Mouse (Mus musculus): ENCODE results near the gene Scn4b.

Scn4b gene

DNA sequence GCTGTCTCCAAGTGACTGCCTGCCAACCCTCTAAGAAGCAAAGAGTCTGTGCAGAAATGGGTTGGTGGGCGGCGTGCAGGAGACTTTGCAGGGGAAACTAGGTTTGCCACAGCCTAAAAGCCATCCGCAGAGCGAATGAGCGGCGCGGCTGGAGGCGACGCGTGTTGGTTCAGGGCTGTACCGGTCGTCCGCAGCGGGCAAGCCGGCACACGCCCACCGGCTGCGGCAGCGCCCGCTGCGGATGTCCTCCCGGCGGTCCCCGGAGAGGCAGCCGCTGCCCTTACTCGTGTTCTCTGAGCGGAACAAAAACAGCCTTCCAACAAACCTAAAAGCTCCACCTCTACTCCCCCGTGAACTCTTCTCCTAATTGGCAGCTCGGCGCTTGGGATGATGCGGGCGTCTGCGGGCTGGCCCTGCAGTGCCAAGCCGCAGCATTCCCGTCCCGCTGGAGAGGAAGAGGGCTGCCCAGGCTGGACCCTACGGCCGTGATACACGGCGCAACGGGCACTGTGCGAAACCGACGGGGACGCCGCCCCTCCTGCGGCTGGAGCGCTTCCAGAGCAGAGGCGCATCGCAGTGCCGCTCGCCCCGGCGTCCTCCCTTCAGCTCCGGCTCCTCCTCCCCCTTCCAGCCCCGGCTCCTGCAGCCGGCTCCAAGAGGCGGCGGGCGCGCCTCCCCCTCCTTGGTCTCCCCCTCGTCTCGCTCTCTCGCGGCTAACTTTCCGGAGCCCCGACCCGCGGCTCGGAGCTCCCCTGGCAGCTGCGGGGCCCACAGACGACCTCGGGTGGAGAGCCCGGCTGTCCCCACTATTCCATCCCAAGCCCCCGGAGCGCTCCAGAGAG, at the start of gene Scn4b:
Gene Scn4b (plus strand): TSS at position 205 of the 842 bp plus-strand sequence.
- peak; percentile 33 for DNase-seq

DNA sequence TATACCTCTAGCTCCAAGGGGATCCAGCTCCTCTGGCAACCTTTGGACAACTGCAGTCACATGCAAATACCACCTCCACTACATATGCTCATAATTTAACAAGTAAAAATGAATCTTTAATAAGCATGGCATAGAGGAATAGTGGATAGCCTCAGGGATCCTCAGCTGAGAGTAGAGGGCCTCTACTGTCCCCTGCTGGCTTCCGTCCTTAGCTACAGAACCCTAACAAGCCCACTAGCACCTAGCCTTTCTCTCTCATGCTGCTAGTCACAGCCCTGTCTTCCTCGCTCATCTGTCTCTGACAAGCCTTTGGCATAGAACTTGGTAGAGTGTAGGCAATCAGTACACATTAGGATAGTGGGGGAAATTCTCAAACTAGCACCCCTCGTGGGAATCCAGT, 47.4 kb upstream of the Scn4b start:
- no peak for DNase-seq

DNA sequence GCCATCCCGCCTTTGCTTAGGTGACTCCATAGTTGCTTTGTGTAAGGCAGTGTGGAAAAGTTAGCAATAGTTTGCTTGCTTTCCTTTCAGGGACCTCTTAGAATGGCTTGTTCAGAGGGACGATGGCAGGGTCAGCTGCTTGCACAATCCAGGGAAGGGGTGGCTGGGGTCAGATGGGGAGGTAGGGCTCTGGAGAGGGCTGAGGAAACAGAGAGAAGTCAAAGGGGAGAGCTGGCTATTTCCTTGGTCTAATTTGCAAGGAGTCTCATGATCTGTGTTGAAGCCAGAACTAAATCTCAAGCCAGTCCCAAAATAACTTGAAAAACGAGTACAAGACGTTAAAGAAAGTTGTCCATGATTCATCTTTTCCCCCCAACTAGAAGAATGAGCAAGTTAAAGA, 45.6 kb upstream of the Scn4b start:
- DNase-seq, result peak; percentile 30

DNA sequence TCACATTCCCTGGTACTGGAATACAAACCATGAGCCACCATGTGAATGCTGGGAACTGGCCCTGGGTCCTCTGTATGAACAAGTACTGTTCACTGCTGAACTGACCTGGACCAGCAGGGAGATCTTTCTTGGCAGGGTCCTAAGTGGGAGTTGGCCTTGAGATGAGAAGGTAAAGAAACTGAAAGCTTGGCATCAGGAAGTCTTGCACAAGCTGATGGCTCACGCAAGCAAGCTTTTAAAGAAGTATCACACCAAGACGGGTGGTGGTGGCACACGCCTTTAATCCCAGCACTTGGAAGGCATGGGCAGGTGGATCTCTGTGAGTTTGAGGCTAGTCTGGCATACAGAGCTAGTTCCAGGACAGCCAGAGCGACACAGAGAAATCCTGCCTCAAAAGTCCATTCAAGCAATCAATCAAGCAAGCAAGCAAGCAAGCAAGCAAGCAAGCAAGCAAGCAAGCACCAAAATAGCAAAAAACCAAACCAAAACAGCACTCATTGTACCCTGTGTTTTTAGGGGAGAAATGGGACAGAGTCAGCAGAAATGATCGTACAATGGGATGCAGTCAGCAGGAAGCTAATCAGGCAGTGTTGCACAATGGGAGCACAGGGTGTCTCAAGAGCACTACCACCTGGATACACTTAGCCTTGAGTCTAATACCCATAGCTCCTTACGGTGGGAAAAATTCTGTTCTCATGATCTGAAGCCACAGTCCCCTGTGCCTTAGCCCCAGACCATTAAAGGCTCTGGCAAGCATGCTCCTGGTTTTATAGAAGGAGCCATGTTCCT, 42.9 kb upstream of the Scn4b start:
- no peak for DNase-seq

DNA sequence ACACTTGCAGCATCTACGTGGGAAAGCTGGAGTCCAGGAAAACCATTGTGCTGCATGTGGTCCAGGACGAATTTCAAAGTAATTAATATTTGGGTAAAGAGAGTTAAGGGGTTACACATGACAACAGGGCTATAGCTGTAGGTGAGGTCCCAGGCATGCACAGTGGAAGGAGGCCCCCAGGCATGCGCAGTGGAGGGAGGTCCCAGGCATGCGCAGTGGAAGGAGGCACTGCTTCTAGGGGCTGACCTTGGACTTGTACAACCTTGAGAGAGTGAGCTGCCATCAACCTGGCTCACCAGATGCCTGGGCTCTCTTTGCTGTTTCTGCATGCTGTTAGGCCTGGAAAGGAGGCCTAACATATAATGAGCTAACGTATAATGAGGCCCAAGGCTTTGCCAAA, 40.3 kb upstream of the Scn4b start:
- no peak for DNase-seq

DNA sequence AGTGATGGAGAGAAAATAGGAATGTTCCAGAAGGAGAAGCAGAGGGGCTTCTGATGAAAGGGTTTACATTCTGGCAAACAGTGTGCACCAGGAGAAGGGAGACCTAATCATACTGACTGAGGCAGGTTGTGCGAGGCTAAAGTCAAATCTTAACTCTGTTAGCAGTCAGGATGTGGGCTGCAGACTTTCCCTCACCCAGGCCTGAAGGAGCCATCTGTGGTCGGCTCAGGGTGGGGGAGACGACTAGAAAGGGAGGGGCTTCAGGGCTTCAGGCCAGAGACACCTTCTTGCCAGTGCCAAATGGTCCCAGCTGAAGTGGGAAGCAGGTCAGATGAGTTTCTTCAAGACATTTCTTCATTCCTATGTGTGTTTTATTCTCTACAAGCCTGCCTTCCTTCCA, 39.8 kb upstream of the Scn4b start:
- no peak for DNase-seq

DNA sequence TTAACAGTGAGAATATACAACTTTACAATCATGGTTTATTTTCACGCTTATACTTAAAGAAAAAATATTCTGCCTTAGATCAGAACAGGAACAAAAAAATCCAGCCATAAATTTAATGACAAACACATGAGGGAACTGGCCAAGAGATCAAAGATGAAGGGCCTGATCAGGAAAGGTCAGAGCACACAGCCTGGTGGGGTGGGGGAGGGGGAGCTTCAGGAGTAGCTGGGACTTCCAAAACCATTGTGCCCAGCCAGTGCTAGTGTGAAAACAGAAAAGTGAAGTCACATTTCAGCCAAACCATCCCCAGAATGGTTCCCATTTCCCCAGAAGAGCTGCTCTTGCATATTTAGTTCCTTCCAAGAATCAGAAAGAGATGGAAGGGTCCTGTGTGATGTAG, 35.7 kb upstream of the Scn4b start:
- no peak for DNase-seq

DNA sequence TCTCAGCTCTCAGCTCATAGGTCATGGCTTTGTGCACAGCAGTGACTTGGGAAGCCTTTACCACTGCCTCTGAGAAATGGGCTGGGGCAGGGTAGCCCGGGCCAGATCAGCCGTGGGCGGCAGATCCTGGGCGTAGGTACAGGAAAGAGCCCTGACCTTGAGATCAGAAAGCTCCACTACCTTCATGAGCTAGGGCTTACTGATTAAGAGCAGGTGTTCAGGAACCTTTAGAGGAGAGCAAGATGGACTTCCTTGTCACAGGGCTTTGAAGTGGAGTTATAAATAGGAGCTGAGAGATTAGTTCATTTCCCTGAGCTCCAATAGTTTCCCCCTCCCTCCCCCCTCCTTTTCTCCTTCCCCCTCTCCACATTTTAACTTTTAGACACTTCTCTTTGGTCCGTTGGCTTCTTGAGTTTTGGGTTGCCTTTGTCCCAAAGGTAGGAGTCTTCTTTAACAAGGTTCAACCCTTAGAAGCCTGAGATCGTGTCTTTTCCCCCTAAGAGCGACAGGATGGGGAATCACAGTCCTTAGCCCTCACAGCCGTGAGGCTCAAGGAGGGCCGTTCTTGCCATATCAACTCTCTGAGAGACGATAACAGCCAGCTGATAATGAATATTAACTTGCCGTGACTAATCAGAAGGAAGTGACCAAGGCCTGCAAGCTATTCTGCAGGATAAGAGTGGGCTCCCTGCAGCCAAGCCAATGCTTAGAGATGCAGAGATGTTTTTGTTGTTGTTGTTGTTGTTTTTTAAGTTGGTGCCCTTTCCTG, 34.8 kb upstream of the Scn4b start:
- DNase-seq, result no peak

DNA sequence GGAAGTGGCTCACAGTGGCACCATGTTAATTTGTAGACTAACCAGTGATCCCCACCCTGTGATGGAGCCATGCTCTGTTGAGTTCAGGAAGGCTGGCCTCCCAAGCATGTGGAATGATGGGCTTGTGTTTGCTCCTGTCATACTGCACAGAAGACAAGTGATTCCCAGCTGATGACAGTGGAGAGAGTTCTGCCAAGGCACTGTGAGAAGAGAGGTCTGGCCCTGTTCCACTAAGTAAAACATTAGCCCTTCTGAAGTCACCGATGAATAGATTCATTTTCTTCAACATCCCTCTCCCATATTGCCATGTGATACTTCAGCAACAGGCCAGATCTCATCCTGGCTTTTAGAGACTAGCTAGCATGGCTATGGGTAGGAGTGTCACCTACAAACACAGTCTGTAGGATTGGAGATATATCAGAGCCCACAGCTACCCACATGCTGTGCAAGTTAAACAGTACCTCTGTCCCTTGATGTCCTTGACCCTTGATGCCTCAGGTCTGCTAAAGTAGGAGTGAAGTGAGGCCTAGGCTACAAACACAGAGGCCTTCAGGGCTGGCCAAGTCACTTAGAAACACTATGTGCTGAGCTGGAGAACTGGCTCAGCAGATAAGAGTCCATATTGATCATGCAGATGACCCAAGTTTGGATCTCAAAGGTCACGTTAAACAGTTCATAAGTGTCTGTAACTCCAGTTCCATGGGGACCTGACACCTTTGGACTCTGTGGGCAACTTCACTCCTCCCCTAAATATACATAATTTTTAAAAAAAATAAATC, 32.4 kb upstream of the Scn4b start:
- DNase-seq, result peak; percentile 68

DNA sequence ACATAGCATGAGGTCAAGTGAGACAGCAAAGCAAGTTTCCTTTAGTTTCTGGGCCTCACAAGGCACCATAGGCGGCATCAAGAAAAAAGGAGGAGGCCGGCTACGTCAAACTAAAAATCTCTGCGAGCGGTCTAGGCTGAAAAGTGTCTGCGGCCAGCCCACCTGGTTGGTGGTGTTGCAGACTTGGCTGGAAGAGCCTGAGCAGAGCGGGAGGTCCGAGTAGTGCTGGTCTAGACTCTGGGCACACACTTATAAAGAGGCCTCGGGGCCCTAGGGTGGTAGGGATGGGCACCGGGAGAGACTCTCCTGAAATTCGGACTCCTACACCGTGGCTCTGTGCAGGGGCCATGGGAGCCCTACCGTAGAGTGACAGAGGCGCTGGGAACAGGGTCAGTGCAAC, 22.5 kb upstream of the Scn4b start:
- no peak for DNase-seq

DNA sequence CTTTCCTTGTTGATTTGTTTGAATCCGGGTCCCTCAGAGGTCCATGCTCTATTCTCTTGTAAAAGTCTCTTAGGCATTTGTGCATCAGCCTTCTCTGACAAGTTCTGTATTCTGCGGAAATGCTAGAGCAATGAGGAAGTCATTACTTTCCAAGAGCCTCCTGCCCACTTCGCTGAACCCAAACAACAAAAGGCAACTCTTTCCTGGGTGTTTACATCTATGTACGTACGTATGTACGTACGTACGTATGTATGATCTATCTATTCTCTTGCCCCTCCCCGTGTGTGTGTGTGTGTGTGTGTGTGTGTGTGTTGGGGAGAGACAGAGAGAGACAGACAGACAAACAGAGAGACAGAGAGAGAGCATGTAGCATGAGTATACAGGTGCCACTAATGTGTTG, 21.4 kb upstream of the Scn4b start:
- DNase-seq, result no peak

DNA sequence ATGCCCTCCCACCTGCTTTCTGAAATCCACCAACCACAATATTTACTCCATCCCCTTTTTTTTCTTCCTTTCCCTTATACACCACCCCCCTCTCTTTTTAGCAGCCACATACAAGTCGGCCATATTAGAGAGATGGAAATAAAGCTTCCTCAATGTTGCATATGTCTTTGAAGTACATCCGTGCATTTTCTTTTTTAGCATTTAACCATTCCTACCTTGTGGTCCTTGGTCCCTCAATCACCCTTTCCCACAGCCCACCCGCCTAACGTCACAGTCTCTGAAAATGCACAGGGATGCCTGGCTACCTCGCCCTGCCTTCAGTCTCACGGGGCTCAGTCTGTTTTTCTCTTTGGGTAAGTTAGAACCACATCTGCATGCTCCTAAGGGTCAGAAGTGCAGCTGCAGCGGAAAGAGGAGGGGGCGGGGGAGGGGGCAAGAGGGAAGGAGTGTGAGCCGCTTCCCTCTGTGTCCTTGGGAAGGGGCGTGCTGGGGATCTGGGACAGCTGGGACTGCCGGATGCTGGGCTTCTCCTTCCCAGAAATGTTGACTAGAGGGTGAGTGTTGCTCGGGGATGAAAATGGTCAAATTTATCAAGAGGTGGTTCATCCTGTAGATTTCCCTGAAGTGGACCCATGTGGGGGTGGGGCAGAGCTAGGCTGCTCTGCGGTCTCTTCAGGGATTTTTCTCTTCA, 20.3 kb upstream of the Scn4b start, which contains the start of gene Scn2b:
Gene Scn2b (plus strand): TSS at position 42 of the 691 bp plus-strand sequence.
- no peak for DNase-seq

DNA sequence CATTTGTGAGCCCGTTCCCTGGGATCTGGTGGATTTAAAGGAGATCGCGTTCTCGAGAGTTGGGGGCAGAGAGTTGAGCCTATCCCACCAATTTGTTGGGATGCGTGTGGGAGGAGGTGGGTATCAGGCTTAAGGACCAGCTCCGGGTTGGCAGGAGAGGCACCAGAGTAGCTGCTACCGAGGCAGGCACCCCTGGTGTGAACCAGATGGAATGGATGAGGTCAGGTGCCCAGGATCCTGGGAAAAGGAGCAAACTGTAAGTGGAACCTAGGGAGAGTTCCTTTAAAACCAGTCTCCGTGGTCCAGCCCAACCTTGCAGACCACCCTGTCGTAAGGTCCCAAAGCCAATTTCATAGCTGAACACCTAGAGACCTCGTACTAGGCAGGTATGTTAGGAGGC, 19.6 kb upstream of the Scn4b start:
- no peak for DNase-seq

DNA sequence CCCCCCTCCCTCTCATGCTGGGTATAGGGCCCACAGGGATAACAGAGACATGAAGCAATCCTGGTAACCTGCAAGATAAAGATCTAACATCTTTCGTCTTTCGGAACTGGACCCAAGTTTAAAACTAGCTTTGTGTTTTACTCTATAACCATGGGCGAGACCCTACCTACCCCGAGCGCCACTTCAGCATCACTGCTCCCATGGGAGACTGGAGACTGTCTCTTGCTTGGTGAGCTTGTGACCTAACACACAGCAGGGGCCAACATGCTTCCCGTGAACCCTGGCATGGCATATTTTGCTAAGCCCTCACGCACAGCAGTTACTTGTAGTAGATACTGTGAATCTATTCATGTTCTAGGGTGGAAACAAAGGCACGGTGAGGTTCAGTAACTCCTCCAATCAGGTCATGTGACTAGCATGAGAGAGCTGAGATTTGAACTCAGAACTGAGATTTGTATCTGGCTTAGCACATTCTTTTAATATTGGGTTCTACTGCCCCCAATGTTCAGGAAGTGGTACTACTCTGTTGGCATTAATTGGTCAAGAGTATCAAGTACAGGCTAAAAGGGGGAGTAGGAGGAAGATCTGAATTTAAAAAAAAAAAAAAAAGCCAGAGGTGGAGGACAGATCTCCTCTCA, 18.8 kb upstream of the Scn4b start:
- DNase-seq, result no peak

DNA sequence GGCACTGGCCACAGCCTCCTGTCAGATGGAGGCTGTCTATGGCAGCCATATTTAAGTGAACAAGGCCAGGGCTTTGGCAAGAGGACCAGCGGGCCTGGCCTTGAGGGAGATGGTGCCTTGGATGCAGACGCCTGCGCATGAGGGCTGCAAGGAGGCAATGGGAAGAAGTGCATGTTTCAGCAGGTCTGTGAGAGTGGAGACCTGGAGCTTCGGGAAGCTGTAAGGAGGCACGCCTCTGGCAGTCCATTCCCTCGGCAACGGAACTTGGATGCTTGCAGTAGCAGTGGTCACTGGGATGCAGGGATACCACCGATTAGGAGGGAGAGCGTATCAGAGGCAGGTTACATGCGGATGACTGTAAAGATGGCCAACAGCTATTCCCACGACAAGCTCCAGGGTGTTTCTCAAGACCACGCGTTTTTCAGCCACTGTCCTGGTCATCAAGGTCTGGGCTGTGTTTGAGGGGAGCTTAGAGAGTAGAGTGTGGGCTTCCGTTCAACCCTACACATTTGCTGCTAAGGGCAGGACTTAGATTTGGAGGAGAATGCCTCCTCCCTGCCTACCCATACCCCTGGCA, 18.2 kb upstream of the Scn4b start:
- no peak for DNase-seq

DNA sequence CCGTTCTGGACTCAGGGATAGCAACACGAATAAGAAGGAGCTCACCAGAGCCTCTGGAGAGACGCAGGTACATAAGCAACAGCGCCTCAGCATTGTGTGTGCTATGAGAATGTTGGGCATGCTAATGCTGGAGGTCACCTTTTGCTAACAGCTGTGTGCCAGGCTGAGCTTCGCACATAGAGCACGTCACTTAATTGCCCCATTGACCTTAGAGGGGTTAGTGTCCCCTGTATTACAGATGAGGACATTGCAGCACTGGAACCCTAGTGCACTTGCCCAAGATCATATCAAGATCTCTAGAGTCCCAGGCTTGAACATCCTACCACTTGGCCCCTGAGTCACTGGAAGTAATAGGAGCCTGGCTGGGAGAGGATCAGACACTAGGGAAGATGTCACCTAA, 17.6 kb upstream of the Scn4b start:
- no peak for DNase-seq

DNA sequence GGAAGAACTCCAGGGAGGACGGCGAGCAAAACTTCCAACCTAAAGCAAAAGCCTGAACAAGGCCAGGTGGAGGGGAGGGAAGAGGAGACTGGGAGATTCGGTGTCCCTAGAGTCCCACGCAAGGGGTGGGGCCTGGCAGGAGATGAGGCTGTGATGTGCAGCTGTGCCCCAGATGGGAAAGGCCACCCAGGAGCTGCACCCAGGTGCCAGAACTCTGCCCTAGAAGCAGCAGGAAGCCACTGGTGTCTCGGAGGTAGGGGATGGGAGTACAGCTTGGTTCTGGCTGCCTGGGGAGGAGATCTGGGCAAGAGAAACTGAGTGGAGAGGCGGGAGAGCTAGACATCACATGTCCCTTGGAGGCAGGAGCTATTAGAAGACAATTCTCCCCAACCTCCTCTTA, 17.2 kb upstream of the Scn4b start:
- no peak for DNase-seq

DNA sequence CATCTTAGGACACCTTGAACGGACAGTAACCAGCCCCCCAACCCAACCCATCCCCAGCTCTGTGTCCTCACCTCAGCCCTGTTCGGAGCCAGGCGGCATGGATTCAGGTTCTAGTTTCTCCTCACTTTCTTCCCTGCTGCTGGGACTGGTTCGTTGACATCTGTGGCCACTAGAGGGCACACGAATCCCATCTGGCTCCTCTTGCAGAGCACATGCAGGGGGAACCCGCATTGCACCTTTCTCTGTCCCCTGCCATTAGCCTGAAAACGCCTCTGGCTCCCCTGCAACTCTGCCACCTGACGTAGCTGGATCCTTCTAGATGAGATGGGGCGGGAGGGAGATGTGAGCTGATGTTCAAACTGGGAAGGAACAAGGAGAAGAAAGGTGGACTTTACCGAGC, 16.4 kb upstream of the Scn4b start:
- DNase-seq, result peak; percentile 62

DNA sequence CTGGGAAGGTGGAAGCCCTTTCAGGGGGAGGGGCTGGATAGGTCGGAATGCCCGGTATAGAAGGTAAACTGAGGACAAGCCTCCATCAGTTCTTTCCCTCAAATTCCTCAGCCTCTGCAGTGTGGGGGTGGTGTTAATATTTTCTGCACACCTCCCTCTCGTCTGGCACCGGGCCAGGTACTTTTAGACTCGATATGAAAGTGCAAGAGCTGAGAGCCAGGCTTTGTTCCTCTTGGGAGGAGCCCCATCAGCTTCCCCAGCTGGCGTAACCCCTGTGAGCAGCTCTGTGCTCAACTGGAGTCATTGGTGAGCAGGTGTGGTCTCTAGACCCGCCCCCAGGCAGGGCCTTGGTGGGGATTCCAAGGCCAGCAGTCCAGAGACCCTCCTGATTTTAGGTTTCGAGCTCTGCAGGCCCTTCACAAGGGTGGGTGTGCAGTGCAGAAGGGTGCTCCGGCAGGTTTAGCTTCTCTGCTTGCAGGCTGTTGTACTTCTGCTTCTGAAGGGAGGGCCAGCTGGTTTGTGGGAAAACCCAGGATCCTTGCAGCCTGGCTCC, 15.9 kb upstream of the Scn4b start:
- DNase-seq, result no peak

DNA sequence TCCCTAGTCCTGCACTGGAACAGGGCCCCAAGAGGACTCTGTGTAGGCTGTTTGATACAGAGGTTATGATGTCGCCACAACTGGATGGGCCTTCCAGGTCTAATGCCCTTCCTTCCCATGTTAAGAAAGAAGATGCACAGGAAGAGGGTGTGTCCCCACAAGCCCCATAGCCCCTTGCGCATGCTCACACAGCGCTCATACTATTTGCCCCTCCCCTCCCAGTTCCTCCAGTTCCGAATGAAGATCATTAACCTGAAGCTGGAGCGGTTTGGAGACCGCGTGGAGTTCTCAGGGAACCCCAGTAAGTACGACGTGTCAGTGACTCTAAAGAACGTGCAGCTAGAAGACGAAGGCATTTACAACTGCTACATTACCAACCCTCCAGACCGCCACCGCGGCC, 13.0 kb upstream of the Scn4b start:
- DNase-seq, result no peak

DNA sequence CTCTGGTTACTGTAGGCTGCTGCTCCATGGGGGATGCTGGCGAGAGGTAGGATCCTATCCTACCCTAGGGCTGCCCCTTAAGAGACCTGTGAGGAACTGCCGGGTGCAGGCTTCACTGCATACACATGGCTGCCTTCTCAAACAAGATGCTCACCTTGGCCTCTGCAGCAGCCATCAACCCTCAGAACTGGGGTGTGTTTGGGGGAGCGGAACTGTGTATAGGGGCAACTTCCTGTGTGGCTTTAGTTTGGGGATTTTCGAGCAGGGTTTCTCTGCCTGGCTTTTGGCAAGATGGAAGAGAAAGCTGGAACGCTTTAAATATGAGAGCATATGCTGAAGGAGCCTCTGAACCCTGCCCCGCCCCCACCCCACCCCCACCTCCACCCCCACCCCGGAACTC, 11.3 kb upstream of the Scn4b start:
- DNase-seq, result no peak

Measured in kidney, adult 11 months (tissue).